Mouse (Mus musculus) Muller cell, postnatal 12 days (primary cell): ENCODE measurements around the gene Trmt1.

Source experiments
- DNase-seq: peaks from one replicate; pipeline ENCODE4 v3.0.0-alpha.2; 2015; ENCODE audit errors: inconsistent ontology term

The Trmt1 gene

DNA sequence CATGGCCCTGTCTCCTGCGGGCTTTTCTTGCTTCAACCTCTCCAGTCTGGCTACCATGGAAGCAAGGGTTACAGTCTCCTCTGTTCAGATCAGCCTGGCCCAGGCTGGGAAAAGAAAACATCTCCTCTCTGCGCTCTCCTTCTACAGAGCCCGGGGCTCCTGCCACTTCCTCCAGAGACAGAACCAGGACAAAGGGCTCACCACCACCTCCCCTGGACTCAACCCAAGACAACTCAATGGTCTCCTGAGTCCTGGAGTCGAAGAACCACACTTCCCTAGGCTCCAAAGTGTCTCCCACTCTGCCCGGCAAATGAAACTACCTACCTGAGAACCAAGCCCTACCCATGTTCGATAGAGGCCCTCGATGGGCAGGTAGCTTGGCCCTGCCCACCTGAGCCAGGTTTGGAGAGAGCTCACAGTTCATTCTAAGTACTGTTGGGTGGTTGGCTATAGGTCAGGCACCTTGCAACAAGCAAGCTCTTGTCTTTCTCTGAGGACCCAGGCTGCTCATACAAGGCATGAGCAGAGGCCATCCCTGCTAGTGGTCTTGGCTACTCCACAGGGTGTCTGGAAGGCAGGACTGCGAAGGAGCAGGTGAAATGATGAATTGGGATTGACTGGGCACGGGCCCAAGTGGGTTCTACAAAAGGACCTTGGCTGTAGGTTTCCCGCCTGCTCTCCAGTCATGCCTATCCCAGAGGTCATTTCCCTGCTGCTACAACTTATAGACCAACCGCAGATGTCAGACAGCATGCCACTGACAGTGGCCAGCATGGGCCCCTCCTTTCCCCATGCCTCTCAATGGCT lies 45.5 kb downstream of the Trmt1 start:
- DNase-seq: no peak

DNA sequence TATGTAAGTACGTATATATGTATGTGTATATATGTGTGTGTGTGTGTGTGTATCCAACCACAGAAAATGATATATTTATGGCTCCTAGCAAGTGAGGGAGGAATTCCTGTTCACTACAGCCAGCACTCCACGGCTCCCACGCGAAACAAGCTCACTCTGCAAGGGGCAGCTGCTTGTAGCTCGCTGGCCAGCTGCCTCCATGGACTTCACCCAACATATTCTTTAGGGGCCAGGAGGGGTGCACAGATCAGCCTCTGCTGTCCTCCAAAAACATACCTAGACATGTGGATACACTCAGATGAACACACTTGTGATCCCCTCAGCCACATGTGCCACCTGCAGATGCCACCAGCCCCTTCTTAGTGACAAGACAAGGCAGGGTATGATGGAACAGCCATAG lies 46.4 kb downstream of the Trmt1 start:
- DNase-seq: no peak

DNA sequence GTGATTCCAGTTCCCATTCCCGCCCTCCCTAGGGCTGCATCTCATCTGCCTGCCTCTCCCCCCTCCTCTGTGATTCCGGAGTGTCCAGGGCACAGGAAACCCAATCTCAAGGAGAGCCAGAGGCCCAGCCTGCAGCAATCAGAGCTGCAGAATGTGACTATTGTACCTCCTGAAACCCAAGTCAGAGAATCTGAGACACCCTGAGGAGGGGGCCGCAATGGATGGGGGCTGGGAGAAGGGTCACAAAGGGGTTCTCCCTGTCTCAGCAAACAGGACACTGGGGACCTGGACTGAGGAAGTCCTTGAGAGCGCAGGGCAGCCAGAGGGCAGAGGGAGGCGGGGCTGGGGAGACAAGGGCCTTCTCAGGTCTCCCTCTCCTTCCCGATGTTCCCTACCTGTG lies 46.9 kb downstream of the Trmt1 start:
- DNase-seq: no peak

DNA sequence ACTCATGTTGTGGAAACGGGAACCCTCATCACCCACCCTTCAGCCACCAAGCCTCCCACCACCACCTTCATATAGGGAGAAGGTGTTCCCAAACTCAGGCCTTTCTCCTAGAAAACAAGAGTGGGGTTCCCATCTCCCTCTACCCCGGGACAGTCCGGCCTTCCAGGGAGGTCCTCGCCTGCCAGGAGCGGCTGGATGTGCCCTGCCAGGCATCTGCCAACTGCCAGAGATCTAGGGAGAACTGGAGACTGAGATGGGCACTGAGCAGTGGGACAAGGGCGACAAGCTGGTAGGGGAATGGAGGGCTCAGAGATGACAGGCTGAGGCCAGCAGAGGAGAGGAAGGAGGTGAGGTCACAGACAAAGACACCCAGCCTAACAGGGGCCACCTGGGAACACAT lies 47.9 kb downstream of the Trmt1 start:
- DNase-seq: no peak

DNA sequence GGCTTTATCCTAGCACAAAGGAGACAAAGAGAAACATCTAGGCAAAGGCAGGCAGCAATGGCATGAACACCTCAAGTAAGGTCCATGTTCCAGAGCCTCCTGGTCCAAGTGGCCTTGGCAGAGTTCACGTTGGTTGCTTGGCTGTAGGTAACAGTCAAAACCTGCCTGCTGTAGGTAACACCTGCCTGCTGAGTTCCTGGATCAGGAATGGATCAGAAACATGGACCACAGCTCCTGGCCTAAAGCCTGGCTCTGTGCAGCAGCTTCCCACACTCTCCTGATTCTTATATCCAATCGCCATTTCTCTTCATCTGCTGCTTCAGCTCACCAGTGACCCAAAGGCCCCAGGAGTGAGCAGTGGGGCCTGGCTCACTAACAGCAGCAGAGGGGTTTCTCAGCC lies 48.6 kb downstream of the Trmt1 start:
- no peak for DNase-seq

DNA sequence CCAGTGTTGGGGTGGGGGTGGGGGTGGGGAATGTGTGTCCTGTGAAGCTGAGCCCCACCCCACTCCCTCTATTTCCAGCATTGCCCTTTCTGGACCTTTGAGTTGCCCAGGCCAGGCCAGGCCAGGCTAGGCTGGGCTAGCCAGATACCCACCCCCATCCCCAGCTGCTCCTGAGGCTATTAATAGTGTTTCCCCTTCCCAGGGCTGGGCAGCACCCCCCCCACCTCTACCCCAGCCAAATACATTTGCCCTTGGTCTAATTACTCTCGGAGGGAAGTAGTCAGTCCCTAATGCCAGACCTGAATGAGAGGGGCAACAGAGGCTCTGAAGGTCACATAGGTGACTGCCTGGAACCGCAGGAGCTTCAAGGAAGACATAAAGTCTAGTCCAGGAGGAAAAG lies 49.5 kb downstream of the Trmt1 start:
- peak; percentile 73 for DNase-seq

DNA sequence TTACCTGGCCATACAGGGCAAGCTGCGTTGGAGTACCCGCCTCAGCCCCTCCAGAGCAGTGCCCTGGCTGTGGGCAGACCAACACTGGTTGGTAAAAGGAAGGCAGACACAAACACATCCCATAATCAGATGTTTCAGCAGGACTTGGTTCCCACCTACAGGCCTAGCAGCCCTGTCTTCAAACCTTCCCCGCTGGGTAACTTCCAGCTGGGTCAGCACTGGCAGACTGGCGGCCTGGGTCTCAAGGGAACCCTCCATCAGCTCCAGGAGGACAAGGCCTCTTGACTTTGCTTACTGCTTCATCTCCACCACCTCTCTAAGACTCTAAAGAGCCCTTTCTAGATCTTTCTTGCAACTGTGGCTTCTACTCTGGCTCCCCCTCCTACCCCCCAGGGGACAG lies 50.4 kb downstream of the Trmt1 start:
- DNase-seq: no peak

DNA sequence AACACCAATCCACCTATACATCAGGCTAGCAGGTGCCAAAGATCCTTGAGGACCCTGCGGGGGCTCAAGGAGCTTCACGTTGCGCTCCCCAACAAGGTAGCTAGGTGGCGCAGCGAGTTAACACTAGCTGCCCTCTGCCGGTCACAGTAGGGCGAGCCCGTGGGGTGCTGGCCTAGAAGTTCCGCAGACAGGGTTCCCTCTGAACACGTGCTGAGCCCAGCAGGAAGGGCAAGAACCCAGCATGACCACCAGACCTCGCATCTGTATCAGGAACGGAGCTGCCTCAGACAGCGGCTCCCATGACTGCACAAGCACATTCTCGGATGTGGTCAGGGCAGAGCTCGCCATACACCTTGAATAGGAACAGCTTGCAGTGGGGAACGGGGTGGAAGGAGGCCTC lies 51.5 kb downstream of the Trmt1 start:
- peak; percentile 89 for DNase-seq

DNA sequence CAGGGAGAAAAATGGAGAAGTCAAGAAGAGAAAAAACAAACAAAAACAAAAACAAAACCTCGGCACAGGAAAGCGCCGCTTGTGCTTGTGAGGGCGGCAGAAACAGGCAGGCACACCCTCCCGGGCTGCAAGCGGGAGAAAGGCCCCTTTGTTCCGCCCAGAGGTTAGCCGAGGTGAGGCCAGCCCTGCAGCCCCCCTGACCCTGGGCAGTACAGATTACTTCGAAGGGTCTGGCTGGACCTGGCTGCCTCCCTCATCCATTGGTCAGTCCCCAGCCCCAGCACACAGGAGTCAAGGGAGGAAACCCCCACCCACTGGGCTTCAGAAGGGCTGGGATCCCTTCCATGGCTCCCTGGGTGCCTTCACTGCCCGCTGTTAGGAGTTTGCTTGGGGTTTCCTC lies 52.2 kb downstream of the Trmt1 start:
- DNase-seq: no peak

DNA sequence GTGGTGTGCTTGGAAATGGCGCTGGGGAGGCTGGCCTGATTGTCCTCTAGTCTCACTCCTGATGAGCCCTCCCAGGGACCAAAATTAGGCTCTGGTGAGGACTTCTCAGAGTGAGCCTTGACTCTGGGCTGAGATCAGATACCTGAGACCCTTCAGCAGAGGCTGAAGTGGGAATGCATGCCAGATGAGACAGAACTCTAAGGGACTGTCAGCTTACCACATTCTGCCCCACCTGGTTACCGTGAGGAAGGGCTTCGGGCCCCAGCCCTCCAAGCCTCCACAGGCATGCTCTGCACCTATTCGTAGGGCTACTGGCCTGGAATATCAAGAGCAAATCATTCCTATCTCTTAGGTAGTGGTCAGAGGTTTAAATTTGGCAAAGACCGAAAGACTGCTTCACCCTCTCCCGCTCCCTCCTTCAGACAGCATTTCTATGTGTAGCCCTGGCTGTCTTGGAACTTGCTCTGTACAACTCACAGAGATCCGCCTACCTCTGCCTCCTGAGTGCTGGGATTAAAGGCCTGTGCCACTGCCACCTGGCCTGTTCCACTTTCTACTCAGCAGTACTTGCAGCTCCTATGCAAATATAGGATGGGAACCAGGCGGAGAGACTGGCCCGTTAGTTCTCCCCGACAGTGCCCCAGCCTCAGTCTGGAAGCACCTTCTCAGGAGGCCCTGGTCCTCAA lies 52.8 kb downstream of the Trmt1 start:
- no peak for DNase-seq

DNA sequence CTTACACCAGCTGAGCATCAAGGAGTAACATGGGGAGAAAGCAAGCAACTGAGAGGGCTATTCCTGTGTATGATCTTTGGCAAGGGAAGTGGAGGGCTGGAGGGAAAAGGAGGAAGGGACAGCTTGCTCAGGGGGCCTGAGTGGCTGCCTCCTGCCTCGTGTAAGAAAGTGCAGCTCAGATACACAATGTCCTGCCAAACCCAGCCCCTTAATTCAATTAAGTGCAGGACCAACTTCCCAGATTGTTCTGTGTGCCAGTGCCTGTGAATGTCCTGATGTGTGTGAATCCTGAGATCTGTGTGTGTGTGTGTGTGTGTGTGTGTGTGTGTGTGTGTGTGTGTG lies 53.3 kb downstream of the Trmt1 start:
- DNase-seq: no peak

DNA sequence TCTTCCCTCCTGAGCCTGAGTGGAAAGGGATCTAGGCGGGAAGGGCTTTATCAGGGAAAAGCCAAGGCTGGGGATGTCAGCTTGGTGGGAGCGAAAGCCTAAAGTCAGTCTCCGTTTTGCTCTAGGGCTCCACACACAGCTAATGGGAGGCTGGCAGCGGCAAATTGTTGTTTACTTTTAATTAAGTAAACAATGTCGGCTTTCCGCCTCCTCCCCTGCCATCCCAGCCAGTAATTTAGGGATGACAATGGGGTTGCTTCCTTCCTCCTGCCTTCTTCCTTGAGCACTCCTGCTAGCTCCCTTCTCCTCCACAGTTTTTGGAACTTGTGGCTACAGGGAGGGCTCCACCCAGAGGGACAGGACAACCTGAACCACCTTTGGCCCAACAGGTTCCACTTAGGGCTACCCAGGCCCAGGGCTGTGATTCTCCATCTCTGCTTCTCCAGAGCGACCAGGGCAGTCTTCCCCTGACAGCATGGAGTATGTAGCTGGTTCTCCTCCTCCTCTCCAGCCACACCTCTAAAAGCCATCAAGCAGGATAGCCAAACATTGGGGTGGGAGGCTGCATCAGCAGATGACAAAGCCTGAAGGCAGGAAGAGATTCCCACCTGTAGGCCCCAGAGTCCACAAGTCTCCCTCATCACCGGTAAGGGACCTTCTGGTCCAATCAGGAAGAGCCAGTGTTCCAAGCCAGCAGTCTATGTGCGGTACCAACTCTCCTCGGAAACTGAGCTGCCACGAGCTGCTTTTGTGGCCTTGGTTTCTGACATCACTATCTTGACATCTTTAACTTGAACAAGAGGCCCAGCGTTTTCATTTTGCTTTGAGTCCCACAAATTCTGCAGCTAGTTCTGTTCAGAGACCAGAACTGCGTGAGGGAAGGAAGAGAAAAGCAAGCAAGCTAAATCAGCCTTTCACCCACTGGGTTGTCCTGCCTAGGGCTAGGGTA lies 55.1 kb downstream of the Trmt1 start:
- no peak for DNase-seq

DNA sequence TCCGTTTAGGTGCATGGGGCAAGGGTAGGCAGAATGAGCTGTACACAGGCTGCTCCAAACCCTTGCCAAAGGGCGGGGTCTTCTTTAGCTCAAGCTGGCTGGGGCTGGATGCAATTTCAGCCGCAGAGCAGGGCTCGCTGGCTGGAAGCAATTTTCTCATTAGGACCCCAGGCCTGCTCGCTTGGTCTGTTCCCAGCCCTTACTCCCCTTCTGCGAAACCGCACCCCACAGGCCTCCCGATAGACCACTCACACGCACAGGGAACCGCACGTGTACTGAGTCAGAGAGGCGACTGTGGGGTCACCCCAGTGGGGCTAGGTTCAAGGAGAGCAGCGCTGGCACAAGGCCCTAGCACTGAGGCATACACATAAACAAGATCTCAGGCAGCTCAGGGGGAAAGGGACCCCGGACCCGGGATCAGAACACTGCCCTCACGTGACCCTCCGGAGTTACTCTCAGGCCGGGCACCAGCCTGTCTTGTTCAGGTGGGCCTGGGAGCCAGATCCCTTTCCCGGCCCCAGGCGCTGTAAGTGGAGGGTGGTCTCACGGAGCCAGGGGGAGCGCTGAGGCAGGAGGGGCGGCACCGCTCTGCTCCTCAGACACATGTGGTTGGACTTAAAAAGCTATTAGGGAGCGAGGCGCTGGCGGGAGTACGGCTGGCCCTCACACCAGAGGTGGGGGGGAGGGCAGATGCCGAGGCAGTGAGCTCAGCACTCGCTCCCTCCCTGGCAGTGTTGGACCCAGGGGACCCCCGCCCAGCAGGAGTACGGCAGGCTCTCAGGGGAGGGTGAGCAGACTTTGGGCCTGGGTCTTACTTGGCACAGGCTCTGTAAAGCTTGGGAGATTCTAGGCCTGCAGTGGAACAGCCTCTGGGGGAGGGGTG lies 56.3 kb downstream of the Trmt1 start:
- peak; percentile 86 for DNase-seq

DNA sequence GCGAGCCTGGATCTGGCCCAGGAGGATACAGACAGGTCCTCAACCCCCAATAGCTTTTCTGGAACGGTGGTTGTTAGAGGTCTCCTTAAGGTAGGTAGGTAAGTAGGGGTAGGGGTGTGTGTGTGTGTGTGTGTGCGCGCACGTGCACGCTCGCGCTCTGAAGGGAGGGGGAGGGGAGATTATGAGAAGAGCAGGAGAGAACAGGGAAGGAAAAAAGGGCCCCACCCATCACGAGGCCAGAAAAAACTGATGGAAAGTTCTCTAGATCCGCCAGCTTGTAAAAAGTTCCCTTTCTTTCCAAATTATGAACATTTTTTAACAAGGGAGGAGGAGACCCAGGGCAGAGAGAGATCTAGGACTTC lies 56.9 kb downstream of the Trmt1 start:
- DNase-seq: no peak

DNA sequence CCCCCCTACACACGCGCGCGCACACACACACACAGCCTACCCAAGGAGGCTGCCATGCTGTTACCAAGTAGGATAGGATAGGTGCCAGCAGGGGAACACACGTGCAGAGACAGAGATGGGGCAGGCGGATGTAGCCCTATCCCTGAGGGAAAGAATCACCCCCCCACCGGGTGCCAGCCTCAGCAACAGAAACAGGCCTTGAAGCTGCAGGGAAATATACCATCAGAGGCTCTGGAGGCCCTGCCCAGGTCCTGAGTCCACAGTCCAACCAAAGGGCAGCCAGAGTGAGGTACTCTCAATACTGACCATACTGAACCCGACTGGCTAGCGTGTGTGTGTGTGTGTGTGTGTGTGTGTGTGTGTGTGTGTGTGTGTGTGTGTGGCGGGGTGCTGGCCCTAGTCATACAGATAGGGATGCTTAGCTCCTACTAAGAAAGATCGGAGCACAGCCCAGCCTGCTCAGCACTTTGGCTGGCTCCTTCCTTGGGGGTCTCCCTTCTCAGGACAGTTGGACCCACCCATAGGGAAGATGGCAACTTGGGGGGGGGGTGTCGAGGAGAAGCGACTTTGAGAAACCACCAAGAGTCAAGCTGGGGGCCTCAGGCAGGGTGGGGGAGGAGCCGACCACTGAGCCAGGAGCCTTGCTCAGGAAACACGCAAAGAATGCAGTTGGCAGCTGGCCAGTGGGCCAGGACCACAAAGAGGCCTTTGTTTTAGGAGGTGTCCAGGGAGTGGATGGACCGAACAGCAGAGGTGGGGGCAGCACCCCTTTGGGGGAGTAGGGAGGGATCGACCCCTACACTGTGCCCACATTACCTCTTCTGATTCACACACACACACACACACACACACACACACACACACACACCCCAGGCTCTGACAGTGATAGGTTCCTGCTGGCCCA lies 57.7 kb downstream of the Trmt1 start:
- peak; percentile 98 for DNase-seq

DNA sequence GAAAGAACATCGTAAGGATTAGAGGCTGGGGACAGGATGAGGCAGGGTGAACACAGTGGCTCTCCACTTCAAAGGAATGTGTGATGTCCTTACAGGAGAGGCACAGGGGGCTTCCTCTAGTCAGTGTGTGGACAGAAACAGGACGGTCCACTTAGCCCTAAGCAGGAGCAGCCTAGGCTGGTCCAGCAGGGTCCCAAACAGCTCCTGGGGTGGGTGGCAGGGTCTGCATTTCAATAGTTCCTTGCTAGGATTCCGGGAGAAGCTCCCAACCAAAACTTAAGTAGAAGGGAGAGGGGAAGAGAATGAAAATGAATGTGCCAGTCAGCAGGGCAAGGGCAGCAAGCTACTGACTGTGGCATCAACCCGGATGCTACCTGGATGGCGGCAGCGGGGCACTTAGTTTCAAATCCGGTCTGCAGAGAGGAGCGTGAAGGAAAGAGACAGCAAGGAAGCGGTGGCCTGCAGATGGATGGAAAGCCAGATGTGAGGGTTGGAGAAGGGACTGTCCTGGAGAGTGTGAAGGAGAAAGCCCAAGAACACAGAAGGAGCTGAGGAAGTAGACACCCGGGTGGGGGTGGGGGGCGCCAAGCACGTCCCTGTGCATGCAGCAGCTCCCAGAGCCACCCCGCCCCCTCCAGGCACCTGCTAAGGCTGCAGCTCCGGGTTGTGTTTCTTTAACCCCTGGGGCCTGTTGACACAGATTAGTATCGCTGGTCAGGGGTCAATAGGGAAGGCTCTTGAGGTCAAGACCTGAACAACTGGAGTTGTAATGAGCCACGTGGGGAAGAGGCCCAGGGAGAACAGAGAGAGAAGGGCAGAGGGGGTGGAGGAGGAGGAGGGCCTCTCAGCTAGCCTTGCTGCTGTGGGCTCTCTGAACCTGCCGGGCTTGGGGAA lies 59.2 kb downstream of the Trmt1 start:
- DNase-seq: no peak
